Mouse (Mus musculus): ENCODE data around the gene Arid1a.
"Not testable (repeated sequence)": the region's sequence is repeated elsewhere in the genome, so short reads cannot be mapped to it uniquely, and the experiment has no call there.

Gene Arid1a

DNA sequence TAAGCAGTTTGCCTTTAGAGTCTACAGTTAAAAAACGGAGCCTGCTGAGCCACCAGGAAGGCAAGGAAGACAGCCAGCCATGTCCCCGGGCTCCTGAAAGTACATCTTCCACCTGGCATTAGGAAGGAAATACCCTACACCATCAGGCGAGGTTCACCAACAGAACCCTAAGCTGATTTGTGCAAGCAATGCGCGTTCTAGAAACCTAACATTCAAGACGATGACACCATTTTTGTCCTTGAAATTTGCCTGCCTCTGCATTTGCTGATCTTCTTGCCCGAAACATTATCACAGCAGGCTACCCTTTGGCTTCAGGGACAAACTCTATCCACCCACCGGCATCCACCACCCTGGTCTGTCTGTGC, 82.3 kb downstream of the Arid1a start:
- no peak for DNase-seq (ENCODE audit: low read depth, low spot score)

- no peak for DNase-seq (ENCODE audit: low read depth, low spot score)
Measured at GRCm38 (mm10) chr4:133673666-133674330, 82.8 kb downstream of the Arid1a start.

- DNase-seq (ENCODE audit: low read depth, low spot score): no peak
Measured at GRCm38 (mm10) chr4:133672845-133673647, 83.5 kb downstream of the Arid1a start.

GRCm38 (mm10) chr4:133671881-133672844, 84.4 kb downstream of the Arid1a start, which contains the start of gene Pigv:
TSS of gene Pigv (minus strand) at chr4:133672647.
- DNase-seq (ENCODE audit: low read depth, low spot score): no peak

DNA sequence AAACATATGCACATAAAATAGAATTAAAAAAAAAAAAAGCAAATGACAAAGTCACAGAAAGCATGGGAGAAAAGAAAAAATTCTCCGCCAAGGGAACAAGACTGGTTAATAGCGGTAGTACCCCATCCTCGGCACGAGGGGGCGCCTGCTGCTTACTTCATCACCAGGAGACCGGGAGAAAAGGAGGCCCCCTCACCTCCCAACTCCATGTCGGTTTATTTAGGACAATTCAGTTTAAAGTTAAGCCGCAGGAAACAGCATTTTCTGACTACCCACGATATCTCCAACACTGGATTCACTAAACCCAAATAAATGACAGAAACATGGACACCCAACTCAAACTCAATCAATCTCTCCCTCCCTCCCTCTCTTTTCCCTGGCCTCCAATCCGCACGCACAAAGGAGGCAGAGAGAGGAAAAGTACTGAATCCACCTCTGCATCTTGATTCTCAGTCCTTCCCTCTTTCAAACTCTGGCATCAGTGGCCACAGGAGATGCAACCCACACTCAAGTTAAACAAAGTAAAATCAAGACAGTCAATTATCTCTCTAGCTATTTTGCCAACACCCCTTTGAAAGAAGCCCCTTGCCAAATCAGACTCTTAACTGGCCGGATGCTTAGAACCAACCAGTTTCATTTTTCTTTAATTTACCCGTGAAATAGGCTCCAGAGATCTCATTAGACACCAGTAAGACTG, 85.2 kb downstream of the Arid1a start:
- no peak for DNase-seq (ENCODE audit: low read depth, low spot score)

DNA sequence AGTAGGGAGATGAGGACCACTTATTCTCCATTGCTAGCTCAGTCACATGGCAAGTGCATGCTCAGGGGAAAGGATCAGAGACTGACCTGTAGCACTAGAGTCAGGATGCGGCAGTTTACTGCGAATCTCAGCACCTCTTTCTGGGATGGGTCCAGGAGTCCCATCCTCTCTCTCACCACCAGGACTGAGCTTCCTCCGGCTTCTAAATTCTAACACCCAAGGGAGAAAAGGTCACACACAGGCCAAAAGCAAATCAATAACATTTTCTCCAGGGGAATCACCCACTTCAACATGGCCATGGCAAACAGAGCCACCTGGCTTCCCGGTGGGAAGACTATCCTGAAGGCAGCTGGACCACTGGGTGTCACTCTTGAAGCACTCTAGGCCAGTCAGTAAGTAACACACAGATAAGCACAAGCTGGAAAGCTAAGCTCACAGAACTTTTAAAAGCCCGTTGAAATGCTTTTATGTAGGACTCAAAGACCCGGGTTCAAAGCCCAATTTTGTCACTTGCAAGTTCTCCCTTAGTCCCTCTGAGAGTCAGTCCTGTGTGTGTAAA, 86.8 kb downstream of the Arid1a start:
- no peak for DNase-seq (ENCODE audit: low read depth, low spot score)

DNA sequence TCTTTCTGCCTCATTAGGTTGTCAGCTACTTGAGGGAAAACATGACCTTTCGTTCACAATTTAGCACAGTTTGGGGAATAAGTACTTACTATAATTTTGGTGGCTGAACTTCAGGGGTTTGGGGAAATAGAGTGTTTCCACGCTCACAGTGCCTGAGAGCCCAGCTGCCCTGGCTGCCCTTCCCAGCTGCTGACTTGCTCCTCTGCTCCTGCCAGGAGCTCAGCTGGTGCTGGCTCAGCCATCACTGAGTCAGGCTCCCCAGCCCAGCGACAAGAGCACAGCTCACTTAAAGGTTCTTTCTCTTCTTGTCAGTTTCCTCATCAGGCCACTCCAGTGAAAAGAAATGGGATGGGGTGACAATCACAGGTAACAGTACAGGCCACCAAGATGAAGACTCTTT, 88.0 kb downstream of the Arid1a start:
- DNase-seq (ENCODE audit: low read depth, low spot score): no peak

GRCm38 (mm10) chr4:133666199-133666598, 90.4 kb downstream of the Arid1a start:
- no peak for DNase-seq (ENCODE audit: low read depth, low spot score)

- no peak for DNase-seq (ENCODE audit: low read depth, low spot score)
Measured at GRCm38 (mm10) chr4:133665118-133665517, 91.5 kb downstream of the Arid1a start.

DNA sequence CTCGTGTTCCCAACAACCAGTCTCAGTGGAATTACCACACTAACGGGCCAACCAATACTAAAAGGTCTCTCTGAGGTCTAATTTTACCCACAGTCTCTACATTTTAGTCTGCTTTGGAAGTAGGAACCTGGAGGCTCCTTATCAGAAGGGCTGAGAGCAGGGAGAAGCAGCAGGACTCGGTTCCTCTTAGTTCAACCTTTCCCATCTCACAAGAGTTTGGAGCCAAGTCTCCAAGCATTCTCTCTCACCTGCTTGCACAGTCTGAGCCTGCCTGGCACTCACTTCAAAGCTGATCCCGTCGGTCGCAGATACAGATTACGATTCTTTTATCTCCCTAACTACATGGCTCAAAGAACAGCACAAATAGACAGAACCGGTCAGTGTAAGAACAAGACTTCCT, 93.6 kb downstream of the Arid1a start:
- DNase-seq (ENCODE audit: low read depth, low spot score): no peak

- DNase-seq (ENCODE audit: low read depth, low spot score): no peak
Measured at GRCm38 (mm10) chr4:133662421-133662820, 94.1 kb downstream of the Arid1a start.

- no peak for DNase-seq (ENCODE audit: low read depth, low spot score)
Measured at GRCm38 (mm10) chr4:133660193-133661155, 96.1 kb downstream of the Arid1a start.

DNA sequence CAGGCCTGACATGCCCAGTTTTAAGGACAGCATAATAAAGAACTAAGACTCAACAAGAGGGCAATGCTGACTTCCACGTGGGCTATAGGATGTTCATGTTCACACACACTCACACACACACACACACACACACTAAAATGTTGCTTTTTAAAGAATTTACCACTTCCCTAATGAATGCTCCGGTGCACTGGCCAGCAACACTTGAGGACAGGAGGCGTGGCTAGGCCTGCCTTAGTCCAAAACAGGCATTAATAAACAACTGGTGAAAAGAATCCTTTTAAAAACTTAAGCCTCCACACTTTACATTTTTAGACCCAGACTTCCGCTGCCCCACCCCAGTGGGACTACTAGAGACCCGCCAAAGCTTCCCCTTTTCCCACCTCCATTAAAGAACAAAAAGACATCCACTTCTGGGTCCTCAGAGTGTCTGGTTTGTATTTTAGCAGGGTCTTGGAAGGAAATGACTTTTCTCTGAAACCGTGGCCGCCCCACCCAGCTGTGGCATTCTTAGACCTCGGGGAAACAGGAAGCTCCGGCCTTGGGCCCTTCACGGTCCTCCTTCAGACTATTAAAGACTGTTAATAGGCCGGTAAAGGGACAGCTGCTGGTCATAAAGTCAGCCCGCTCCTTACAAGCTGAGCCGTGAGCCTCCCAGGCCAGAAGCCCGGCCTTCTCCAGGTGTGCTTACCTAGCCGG, 96.9 kb downstream of the Arid1a start:
- DNase-seq (ENCODE audit: low read depth, low spot score): no peak

- no peak for DNase-seq (ENCODE audit: low read depth, low spot score)
Measured at GRCm38 (mm10) chr4:133658729-133659128, 97.8 kb downstream of the Arid1a start.

DNA sequence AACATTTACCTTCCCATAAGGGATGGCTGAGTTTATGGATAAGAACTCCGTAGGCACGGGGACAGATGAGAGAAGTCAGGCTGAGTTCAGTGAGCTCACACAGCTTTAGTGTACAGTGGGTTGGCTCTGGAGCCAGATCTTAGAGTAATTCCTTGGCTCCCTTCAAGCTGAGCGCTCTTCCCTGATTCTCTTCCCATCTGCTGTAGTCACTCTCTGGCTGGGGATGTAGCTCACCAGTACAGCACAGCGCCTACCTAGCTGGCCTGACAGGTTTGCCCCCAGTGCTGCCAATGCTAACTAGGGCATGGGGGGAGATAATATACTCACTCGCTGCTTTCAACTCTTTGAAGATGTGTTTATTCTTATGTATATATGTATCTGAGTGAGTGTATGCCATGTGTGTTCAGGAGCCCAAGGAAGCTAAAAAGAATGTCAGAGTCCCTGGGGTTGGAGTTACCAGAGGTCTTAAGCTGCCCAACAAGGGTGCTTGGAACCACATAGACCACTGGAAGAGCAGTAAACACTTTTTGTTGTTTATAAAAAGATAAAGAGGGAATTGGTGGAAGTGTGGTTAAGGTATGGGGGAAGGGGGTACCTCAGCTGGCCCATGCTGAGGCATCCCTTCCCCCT, 98.6 kb downstream of the Arid1a start:
- DNase-seq (ENCODE audit: low read depth, low spot score): no peak

DNA sequence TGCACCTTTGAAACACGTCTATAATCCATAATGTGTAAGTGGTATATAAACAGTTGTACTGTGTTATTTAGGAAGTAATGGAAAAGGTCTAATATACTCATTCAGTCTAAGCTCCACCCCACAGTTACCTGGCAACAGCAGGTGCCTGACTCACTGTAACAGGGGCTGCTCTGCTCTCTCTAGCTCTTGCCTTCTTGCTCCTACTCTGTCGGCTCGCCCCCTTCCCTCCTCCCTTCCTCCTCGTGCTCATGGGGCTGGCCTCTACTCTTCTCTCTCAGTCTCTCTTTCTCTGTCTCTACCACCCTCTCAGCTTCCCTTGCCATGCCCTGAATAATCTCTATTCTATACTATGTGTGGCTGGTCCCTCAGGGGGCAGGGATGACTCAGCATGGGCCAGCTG, 99.6 kb downstream of the Arid1a start:
- no peak for DNase-seq (ENCODE audit: low read depth, low spot score)

GRCm38 (mm10) chr4:133656294-133656693, 100.3 kb downstream of the Arid1a start:
- DNase-seq (ENCODE audit: low read depth, low spot score): no peak

GRCm38 (mm10) chr4:133654070-133654469, 102.5 kb downstream of the Arid1a start:
- DNase-seq (ENCODE audit: low read depth, low spot score): not testable (repeated sequence)

- no peak for DNase-seq (ENCODE audit: low read depth, low spot score)
Measured at GRCm38 (mm10) chr4:133652746-133653145, 103.8 kb downstream of the Arid1a start.
